Mouse (Mus musculus) CH12.LX (cell line): ENCODE results near the gene Olfr548-ps1. TPM values are rescaled to one million over a fixed set of nuclear protein-coding genes. Genes with fewer than 3 reads are reported as not detected.

Source experiments
- DNase-seq: peaks from one replicate; pipeline ENCODE4 v3.0.0-alpha.2; 2013; ENCODE audit errors: extremely low read depth
- H3K27ac ChIP-seq: 2 replicates; pipeline ENCODE4 v1.5.1; 2012; ENCODE audit warnings: low read depth, mild to moderate bottlenecking, control low read depth, moderate library complexity; ENCODE audit not compliant: insufficient read depth
- H3K27me3 ChIP-seq: replicated peaks from 2 replicates; pipeline ENCODE3; 2012; ENCODE audit warnings: inconsistent platforms
- H3K36me3 ChIP-seq, 2 experiments: replicated peaks in 1 of 2; 2 replicates each; pipeline versions ENCODE3 to v1.6.1; 2012; ENCODE audit warnings: inconsistent platforms in 1 of 2, low read length in 1 of 2, mild to moderate bottlenecking in 1 of 2, mixed read lengths in 1 of 2, moderate library complexity in 1 of 2; ENCODE audit not compliant: control insufficient read depth in 1 of 2, insufficient read depth in 1 of 2
- H3K4me1 ChIP-seq, 2 experiments: 2 replicates each; pipeline ENCODE4 v1.6.1; 2012; ENCODE audit warnings: inconsistent platforms in 1 of 2, moderate library complexity in 1 of 2; ENCODE audit not compliant: insufficient read depth in 2 of 2, control insufficient read depth in 1 of 2
- H3K4me2 ChIP-seq: 2 replicates; pipeline ENCODE4 v1.6.1; 2012; ENCODE audit warnings: low read depth, mild to moderate bottlenecking, control low read depth; ENCODE audit not compliant: poor library complexity, insufficient read depth, severe bottlenecking
- H3K4me3 ChIP-seq, 3 experiments: fragments of 150-350 bp in 1 of 3; sonication (generic) in 1 of 3; replicated peaks in 1 of 3; 2 replicates each; pipeline versions ENCODE3 to v1.5.1; 2011 to 2012; ENCODE audit warnings: low read depth in 2 of 3, low read length in 2 of 3, mild to moderate bottlenecking in 2 of 3, moderate library complexity in 2 of 3, control low read depth in 1 of 3, improper control_type of control experiment in 1 of 3, inconsistent platforms in 1 of 3, mixed read lengths in 1 of 3; ENCODE audit not compliant: poor library complexity in 1 of 3
- H3K79me2 ChIP-seq: replicated peaks from 2 replicates; pipeline ENCODE4 v1.6.1; 2012; ENCODE audit warnings: mild to moderate bottlenecking, moderate library complexity; ENCODE audit not compliant: control insufficient read depth, poor library complexity, insufficient read depth, severe bottlenecking; ENCODE audit errors: extremely low read depth
- H3K9ac ChIP-seq: 2 replicates; pipeline ENCODE4 v1.6.1; 2012; ENCODE audit warnings: low read depth, mild to moderate bottlenecking, control low read depth, moderate library complexity; ENCODE audit not compliant: insufficient read depth
- H3K9me3 ChIP-seq: replicated peaks from 2 replicates; pipeline ENCODE3; 2012; ENCODE audit warnings: low read length, inconsistent platforms, mixed read lengths
- CHD1 ChIP-seq: IDR thresholded peaks from 2 replicates; pipeline ENCODE4 v1.6.1; 2012; ENCODE audit warnings: low read depth, low read length, improper control_type of control experiment, inconsistent platforms
- CHD2 ChIP-seq: IDR thresholded peaks from 2 replicates; pipeline ENCODE4 v1.6.1; 2011; ENCODE audit warnings: low read length, improper control_type of control experiment
- CTCF ChIP-seq, 2 experiments: IDR thresholded peaks in 1 of 2; conservative IDR thresholded peaks in 1 of 2; 2 replicates each; pipeline ENCODE4 v1.5.1; 2011 to 2012; ENCODE audit warnings: low read depth in 2 of 2, low read length in 2 of 2, improper control_type of control experiment in 1 of 2, inconsistent platforms in 1 of 2, mild to moderate bottlenecking in 1 of 2, moderate library complexity in 1 of 2
- JUND ChIP-seq: conservative IDR thresholded peaks from 2 replicates; pipeline ENCODE4 v1.6.1; 2011; ENCODE audit warnings: low read depth, low read length, improper control_type of control experiment
- KAT2A ChIP-seq: IDR thresholded peaks from 2 replicates; pipeline ENCODE4 v1.6.1; 2012; ENCODE audit warnings: low read length, improper control_type of control experiment, inconsistent platforms; ENCODE audit not compliant: insufficient replicate concordance
- MEF2A ChIP-seq: IDR thresholded peaks from 2 replicates; pipeline ENCODE4 v1.6.1; 2014; ENCODE audit warnings: low read depth, mild to moderate bottlenecking, inconsistent platforms, low read length, improper control_type of control experiment, borderline replicate concordance
- MXI1 ChIP-seq: IDR thresholded peaks from 2 replicates; pipeline ENCODE4 v1.6.1; 2011; ENCODE audit warnings: mild to moderate bottlenecking, low read depth, low read length, improper control_type of control experiment
- NRF1 ChIP-seq: IDR thresholded peaks from 2 replicates; pipeline ENCODE4 v1.6.1; 2014; ENCODE audit warnings: low read depth, mild to moderate bottlenecking, inconsistent platforms, low read length, improper control_type of control experiment, moderate library complexity
- PAX5 ChIP-seq: IDR thresholded peaks from 2 replicates; pipeline ENCODE4 v1.6.1; 2012; ENCODE audit warnings: low read length, inconsistent platforms, mixed read lengths
- POLR2AphosphoS2 ChIP-seq: IDR thresholded peaks from 2 replicates; pipeline ENCODE4 v1.6.1; 2011; ENCODE audit warnings: low read depth, low read length, improper control_type of control experiment
- SIN3A ChIP-seq: IDR thresholded peaks from 2 replicates; pipeline ENCODE4 v1.6.1; 2012; ENCODE audit warnings: low read length, improper control_type of control experiment, inconsistent platforms
- USF1 ChIP-seq: IDR thresholded peaks from 2 replicates; pipeline ENCODE4 v1.6.1; 2014; ENCODE audit warnings: low read depth, mild to moderate bottlenecking, inconsistent platforms, low read length, improper control_type of control experiment
- ZKSCAN1 ChIP-seq: IDR thresholded peaks from 2 replicates; pipeline ENCODE4 v1.6.1; 2012; ENCODE audit warnings: low read depth, inconsistent platforms, low read length, improper control_type of control experiment, borderline replicate concordance
- ZMIZ1 ChIP-seq: IDR thresholded peaks from 2 replicates; pipeline ENCODE4 v1.6.1; 2012; ENCODE audit warnings: low read depth, mild to moderate bottlenecking, inconsistent platforms, low read length, improper control_type of control experiment
- dilution Hi-C: fragments of 300-500 bp; cut with MboI; formaldehyde crosslinking; loops from 2 replicates; pipeline ENCODE4 v1.14.3; 2020; ENCODE audit warnings: low sequenced_read_pairs; ENCODE audit not compliant: extremely low pct_unique_long_range_greater_than_20kb, extremely low pct_ligation_motif_present
- in situ Hi-C: fragments of 300-500 bp; cut with MboI; formaldehyde crosslinking; loops from 3 replicates; pipeline ENCODE4 v1.14.3; 2019; ENCODE audit warnings: low sequenced_read_pairs, low pct_ligation_motif_present, low pct_unique_long_range_greater_than_20kb, mixed read lengths
- polyA plus RNA-seq: library from polyadenylated mRNA; unstranded; fragments of >175 nt; gene quantifications from 2 replicates; pipeline ENCODE4 v1.2.1, GENCODE M21; 2012; ENCODE audit warnings: low read depth; ENCODE audit not compliant: insufficient read length
- total RNA-seq, 2 experiments: library from RNA; depleted of rRNA; stranded (reverse); fragments of 300-350 nt in 1 of 2; fragments of >200 nt in 1 of 2; gene quantifications; 2 replicates each; pipeline ENCODE4 v1.2.3; 2012 to 2014

The Olfr548-ps1 gene
- total and polyA plus RNA-seq, 3 experiments, result not detected

GRCm38 (mm10) chr7:102575998-102576397 lies 35.3 kb downstream of the Olfr548-ps1 start:
- no peaks in the 10 kb centered on the region for H3K36me3 ChIP-seq
- no peaks in the 10 kb centered on the region for H3K9me3 ChIP-seq
- TF ChIP-seq ZKSCAN1 (no peak), ZMIZ1 (no peak), KAT2A (no peak), MEF2A (no peak), NRF1 (no peak), SIN3A (no peak), CTCF (conservative IDR thresholded peaks at IDR 0.05 in 1 of 2, IDR thresholded peaks at IDR 0.05 in 1 of 2; ENCODE audit: low read depth in 2 of 2, low read length in 2 of 2) (no peak), CHD2 (no peak), POLR2AphosphoS2 (no peak), PAX5 (no peak), JUND (no peak), USF1 (no peak), CHD1 (no peak)
- no peak overlapping the region for H3K9ac ChIP-seq
- no peaks in the 10 kb centered on the region for H3K4me1 ChIP-seq
- no peak overlapping the region for H3K27ac ChIP-seq
- no peak for DNase-seq
- dilution Hi-C loops (no loop called here), in situ Hi-C loops (no loop called here)
- H3K4me3 ChIP-seq, result no peak overlapping the region
- H3K27me3 ChIP-seq, result no peaks in the 10 kb centered on the region
- H3K4me2 ChIP-seq, result no peak overlapping the region
- no peaks in the 10 kb centered on the region for H3K79me2 ChIP-seq

- peaks cover 0 to 9% of the 10 kb centered on the region in 2 experiments; a peak in 2 of 4 replicates for H3K4me1 ChIP-seq
- no peak within 1 kb of the TSS for H3K4me3 ChIP-seq
- in situ Hi-C loops, result no loop called here
- no peaks in the 10 kb centered on the region for H3K79me2 ChIP-seq
- no peaks in the 10 kb centered on the region for H3K36me3 ChIP-seq
- no peak for TF ChIP-seq MXI1
- no peak for TF ChIP-seq USF1
- no peak within 1 kb of the TSS for H3K27ac ChIP-seq
- no peak within 1 kb of the TSS for H3K9ac ChIP-seq
- no peak for DNase-seq
- dilution Hi-C loops, result no loop called here
- no peaks in the 10 kb centered on the region for H3K27me3 ChIP-seq
- H3K9me3 ChIP-seq, result no peaks in the 10 kb centered on the region
- no peak within 1 kb of the TSS for H3K4me2 ChIP-seq
Measured at GRCm38 (mm10) chr7:102591786-102592185, 51.1 kb downstream of the Olfr548-ps1 start, which contains the start of gene Olfr551. Gene Olfr551 (minus strand): TSS chr7:102591886.

Other genes with a start within 250 kb of the Olfr548-ps1 start
Only the 20 nearest of the 22 such genes appear.
- gene Rrm1, start 99.2 kb upstream of the Olfr548-ps1 start, total RNA-seq (2012; rRNA removed), result 156 and 191 TPM in 2 replicates
- 227 and 253 TPM in 2 replicates for gene Rrm1, start 99.2 kb upstream of the Olfr548-ps1 start, total RNA-seq (2014; rRNA removed)
- 248 and 308 TPM in 2 replicates for gene Rrm1, start 99.2 kb upstream of the Olfr548-ps1 start, polyA plus RNA-seq
- not detected in 2 replicates for gene Olfr543, start 59.2 kb upstream of the Olfr548-ps1 start, total RNA-seq (2012; rRNA removed)
- gene Olfr543, start 59.2 kb upstream of the Olfr548-ps1 start, total RNA-seq (2014; rRNA removed), result not detected in 2 replicates
- 0.89 and 1.1 TPM in 2 replicates for gene Olfr543, start 59.2 kb upstream of the Olfr548-ps1 start, polyA plus RNA-seq
- not detected in 2 replicates for gene Olfr544, start 52.6 kb upstream of the Olfr548-ps1 start, total RNA-seq (2012; rRNA removed)
- not detected in 2 replicates for gene Olfr544, start 52.6 kb upstream of the Olfr548-ps1 start, total RNA-seq (2014; rRNA removed)
- gene Olfr544, start 52.6 kb upstream of the Olfr548-ps1 start, polyA plus RNA-seq, result 0.07 and 0.23 TPM in 2 replicates
- not detected in 2 replicates for gene Olfr545, start 41.3 kb upstream of the Olfr548-ps1 start, total RNA-seq (2012; rRNA removed)
- not detected in 2 replicates for gene Olfr545, start 41.3 kb upstream of the Olfr548-ps1 start, total RNA-seq (2014; rRNA removed)
- not detected in 2 replicates for gene Olfr545, start 41.3 kb upstream of the Olfr548-ps1 start, polyA plus RNA-seq
- gene Olfr547, start 6.1 kb upstream of the Olfr548-ps1 start, total RNA-seq (2012; rRNA removed), result not detected in 2 replicates
- not detected in 2 replicates for gene Olfr547, start 6.1 kb upstream of the Olfr548-ps1 start, total RNA-seq (2014; rRNA removed)
- gene Olfr547, start 6.1 kb upstream of the Olfr548-ps1 start, polyA plus RNA-seq, result not detected in 2 replicates
- not detected in 2 replicates for gene Olfr549, start 9.0 kb downstream of the Olfr548-ps1 start, total RNA-seq (2012; rRNA removed)
- gene Olfr549, start 9.0 kb downstream of the Olfr548-ps1 start, total RNA-seq (2014; rRNA removed), result not detected in 2 replicates
- not detected in 2 replicates for gene Olfr549, start 9.0 kb downstream of the Olfr548-ps1 start, polyA plus RNA-seq
- gene Trim21, start 24.6 kb downstream of the Olfr548-ps1 start, total RNA-seq (2012; rRNA removed), result 10.4 and 10.5 TPM in 2 replicates
- gene Trim21, start 24.6 kb downstream of the Olfr548-ps1 start, total RNA-seq (2014; rRNA removed), result 15.4 and 16.1 TPM in 2 replicates
- 16.5 TPM in 2 replicates for gene Trim21, start 24.6 kb downstream of the Olfr548-ps1 start, polyA plus RNA-seq
- gene Olfr550, start 30.5 kb downstream of the Olfr548-ps1 start, total RNA-seq (2012; rRNA removed), result not detected in 2 replicates
- not detected in 2 replicates for gene Olfr550, start 30.5 kb downstream of the Olfr548-ps1 start, total RNA-seq (2014; rRNA removed)
- not detected in 2 replicates for gene Olfr550, start 30.5 kb downstream of the Olfr548-ps1 start, polyA plus RNA-seq
- not detected in 2 replicates for gene Olfr551, start 51.0 kb downstream of the Olfr548-ps1 start, total RNA-seq (2012; rRNA removed)
- not detected in 2 replicates for gene Olfr551, start 51.0 kb downstream of the Olfr548-ps1 start, total RNA-seq (2014; rRNA removed)
- not detected in 2 replicates for gene Olfr551, start 51.0 kb downstream of the Olfr548-ps1 start, polyA plus RNA-seq
- not detected in 2 replicates for gene Olfr552, start 56.9 kb downstream of the Olfr548-ps1 start, total RNA-seq (2012; rRNA removed)
- gene Olfr552, start 56.9 kb downstream of the Olfr548-ps1 start, total RNA-seq (2014; rRNA removed), result not detected in 2 replicates
- 0.16 TPM in 1 of 2 replicates, not detected in the other for gene Olfr552, start 56.9 kb downstream of the Olfr548-ps1 start, polyA plus RNA-seq
- gene Olfr553, start 77.3 kb downstream of the Olfr548-ps1 start, total RNA-seq (2012; rRNA removed), result not detected in 2 replicates
- gene Olfr553, start 77.3 kb downstream of the Olfr548-ps1 start, total RNA-seq (2014; rRNA removed), result not detected in 2 replicates
- not detected in 2 replicates for gene Olfr553, start 77.3 kb downstream of the Olfr548-ps1 start, polyA plus RNA-seq
- gene Olfr554, start 97.5 kb downstream of the Olfr548-ps1 start, total RNA-seq (2012; rRNA removed), result not detected in 2 replicates
- gene Olfr554, start 97.5 kb downstream of the Olfr548-ps1 start, total RNA-seq (2014; rRNA removed), result not detected in 2 replicates
- gene Olfr554, start 97.5 kb downstream of the Olfr548-ps1 start, polyA plus RNA-seq, result not detected in 2 replicates
- not detected in 2 replicates for gene Olfr555, start 117.9 kb downstream of the Olfr548-ps1 start, total RNA-seq (2012; rRNA removed)
- gene Olfr555, start 117.9 kb downstream of the Olfr548-ps1 start, total RNA-seq (2014; rRNA removed), result not detected in 2 replicates
- not detected in 2 replicates for gene Olfr555, start 117.9 kb downstream of the Olfr548-ps1 start, polyA plus RNA-seq
- not detected in 2 replicates for gene Olfr556, start 124.0 kb downstream of the Olfr548-ps1 start, total RNA-seq (2012; rRNA removed)
- gene Olfr556, start 124.0 kb downstream of the Olfr548-ps1 start, total RNA-seq (2014; rRNA removed), result not detected in 2 replicates
- gene Olfr556, start 124.0 kb downstream of the Olfr548-ps1 start, polyA plus RNA-seq, result not detected in 2 replicates
- 6.5 and 8.1 TPM in 2 replicates for gene Trim68, start 146.4 kb downstream of the Olfr548-ps1 start, total RNA-seq (2012; rRNA removed)
- gene Trim68, start 146.4 kb downstream of the Olfr548-ps1 start, total RNA-seq (2014; rRNA removed), result 7.7 and 8.0 TPM in 2 replicates
- gene Trim68, start 146.4 kb downstream of the Olfr548-ps1 start, polyA plus RNA-seq, result 10.9 and 11.6 TPM in 2 replicates
- not detected in 2 replicates for gene Olfr557, start 155.0 kb downstream of the Olfr548-ps1 start, total RNA-seq (2012; rRNA removed)
- gene Olfr557, start 155.0 kb downstream of the Olfr548-ps1 start, total RNA-seq (2014; rRNA removed), result not detected in 2 replicates
- not detected in 2 replicates for gene Olfr557, start 155.0 kb downstream of the Olfr548-ps1 start, polyA plus RNA-seq
- not detected in 2 replicates for gene Olfr558, start 161.3 kb downstream of the Olfr548-ps1 start, total RNA-seq (2012; rRNA removed)
- not detected in 2 replicates for gene Olfr558, start 161.3 kb downstream of the Olfr548-ps1 start, total RNA-seq (2014; rRNA removed)
- not detected in 2 replicates for gene Olfr558, start 161.3 kb downstream of the Olfr548-ps1 start, polyA plus RNA-seq
- not detected in 2 replicates for gene Olfr33, start 178.2 kb downstream of the Olfr548-ps1 start, total RNA-seq (2012; rRNA removed)
- not detected in 2 replicates for gene Olfr33, start 178.2 kb downstream of the Olfr548-ps1 start, total RNA-seq (2014; rRNA removed)
- not detected in 2 replicates for gene Olfr33, start 178.2 kb downstream of the Olfr548-ps1 start, polyA plus RNA-seq
- gene Olfr559, start 186.6 kb downstream of the Olfr548-ps1 start, total RNA-seq (2012; rRNA removed), result not detected in 2 replicates
- gene Olfr559, start 186.6 kb downstream of the Olfr548-ps1 start, total RNA-seq (2014; rRNA removed), result not detected in 2 replicates
- gene Olfr559, start 186.6 kb downstream of the Olfr548-ps1 start, polyA plus RNA-seq, result not detected in 2 replicates
- gene Olfr560, start 218.5 kb downstream of the Olfr548-ps1 start, total RNA-seq (2012; rRNA removed), result not detected in 2 replicates
- not detected in 2 replicates for gene Olfr560, start 218.5 kb downstream of the Olfr548-ps1 start, total RNA-seq (2014; rRNA removed)
- gene Olfr560, start 218.5 kb downstream of the Olfr548-ps1 start, polyA plus RNA-seq, result not detected in 2 replicates